Mouse (Mus musculus): ENCODE measurements around the gene Per2.
"Not testable (repeated sequence)": the region's sequence is repeated elsewhere in the genome, so short reads cannot be mapped to it uniquely, and the experiment has no call there.

Gene Per2

DNA sequence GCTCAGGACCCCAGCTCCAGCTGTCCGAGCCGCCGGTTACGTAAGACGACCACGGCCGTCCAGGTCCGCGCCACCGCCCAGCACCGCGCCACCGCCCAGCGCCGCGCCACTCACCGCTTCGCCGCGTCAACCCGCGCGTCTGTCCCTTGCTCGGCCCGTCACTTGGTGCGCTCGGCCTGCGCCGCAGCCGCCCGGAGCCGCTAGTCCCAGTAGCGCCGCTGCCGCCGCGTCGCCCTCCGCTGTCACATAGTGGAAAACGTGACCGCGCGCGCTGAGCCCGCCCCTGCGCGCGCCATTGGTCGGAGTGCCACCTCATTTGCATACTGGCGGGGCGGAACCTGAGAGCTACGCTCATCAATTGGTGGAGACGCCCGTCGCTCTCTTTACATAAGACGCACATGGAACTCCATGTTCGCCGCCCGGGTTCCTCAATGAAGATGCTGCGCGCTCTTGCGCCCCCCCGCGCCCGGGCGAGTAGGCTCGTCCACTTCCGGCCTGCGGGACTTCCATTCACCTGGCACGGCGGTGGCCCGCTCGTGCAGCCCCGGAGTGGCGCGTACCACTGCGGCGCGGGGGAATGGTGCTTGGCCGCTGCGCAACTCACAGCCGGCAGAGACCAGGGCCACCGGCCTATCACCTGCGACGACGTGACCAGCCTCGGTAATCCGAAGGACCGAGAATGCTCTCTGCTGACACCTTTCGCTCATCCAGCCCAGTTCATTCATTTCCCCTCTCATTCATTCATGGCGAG lies at the start of gene Per2:
Per2 (minus strand) TSS at position 266 of the 751 bp plus-strand sequence.
- peak; percentile 94 for DNase-seq (ENCODE audit: low spot score)

DNA sequence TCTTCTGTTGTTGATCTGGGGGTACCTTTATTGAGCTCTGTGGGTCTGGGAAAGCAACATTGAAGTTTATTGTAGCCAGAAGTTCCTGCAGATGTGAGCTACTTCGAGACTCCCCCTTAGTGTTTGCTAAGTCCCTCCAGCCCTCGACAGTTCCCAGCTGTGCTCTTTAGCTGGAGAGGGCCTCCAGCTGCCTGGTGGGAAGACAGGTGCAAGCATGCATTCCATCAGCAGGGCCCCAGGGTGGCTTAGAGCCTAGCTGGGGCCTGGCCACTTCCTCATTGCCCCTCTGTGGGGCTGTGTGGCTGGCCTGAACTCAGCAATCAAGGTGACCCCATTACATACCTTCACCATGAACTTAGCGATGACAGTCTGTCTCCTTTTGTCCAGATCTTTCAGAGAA lies 45.5 kb upstream of the Per2 start:
- DNase-seq (ENCODE audit: low spot score) = no peak

DNA sequence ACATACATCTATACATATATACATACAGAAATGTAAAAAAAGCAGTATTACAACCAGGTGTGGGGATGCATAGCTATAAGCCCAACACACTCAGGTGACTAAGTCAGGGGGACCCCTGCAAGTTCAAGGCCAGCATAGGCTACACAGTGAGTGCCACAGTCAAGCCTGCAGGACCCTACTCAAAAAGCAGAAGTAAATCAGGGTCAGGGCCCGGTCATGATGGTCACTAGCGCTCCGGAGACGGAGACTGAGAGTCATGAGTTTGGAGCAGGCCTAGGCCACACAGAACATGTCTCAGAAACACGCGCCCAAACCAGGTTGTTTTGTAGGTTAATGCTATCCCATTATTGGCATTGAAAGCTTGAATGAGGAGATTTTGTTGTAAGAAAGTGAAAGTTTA lies 39.5 kb upstream of the Per2 start:
- DNase-seq (ENCODE audit: low spot score) = no peak

DNA sequence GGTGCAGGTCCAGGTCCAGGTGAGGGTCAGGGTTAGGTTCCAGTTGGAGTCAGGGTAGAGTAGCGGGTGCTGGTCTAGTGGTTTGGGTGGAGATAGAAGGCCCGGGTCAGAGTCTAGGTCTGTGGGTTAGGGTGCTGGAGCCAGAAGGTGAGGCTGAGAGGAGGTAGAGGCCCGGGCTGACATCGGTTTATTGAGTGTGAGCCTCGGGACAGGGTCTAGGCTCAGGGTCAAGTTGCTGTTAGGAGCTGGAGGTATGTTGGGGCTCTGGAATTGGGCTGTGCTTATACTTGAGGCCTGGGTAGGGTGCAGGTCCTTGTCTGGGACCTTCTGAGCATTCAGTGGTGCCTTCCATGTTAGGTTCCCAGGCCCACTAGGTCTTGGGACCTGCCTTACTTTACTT lies 36.2 kb upstream of the Per2 start:
- no peak for DNase-seq (ENCODE audit: low spot score)

DNA sequence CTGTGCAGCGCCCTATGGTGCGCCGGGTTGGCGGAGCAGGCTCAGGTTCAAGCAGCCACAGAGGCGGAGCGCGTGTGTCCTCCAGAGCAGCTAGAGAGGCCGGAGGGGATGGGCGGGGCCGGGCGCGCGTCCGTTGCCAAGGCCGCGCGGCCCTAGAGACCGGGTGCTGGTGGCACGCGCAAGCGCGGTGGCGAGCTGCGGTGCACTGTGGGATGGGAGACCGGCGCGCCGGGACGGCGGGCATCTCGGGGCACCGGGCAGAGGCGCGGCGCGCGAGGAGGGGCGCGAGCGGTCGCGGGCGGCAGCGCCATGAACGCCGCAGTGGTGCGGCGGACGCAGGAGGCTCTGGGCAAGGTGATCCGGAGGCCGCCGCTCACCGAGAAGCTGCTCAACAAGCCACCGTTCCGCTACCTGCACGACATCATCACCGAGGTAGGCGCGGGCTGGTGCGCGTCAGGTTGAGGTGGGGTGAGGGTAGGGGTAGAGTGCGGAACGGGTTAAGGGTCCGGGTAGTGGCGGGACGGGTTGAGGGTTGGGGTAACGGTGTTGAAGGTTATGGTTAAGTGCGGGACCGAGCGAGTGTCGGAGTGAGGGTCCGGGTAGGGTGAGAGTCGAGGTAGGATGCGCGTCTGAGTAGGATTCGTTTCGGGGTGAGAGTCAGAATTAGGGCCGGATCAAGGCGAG lies 35.5 kb upstream of the Per2 start, which contains the start of gene Traf3ip1:
Traf3ip1 (plus strand) TSS at position 191 of the 684 bp plus-strand sequence.
- peak; percentile 75 for DNase-seq (ENCODE audit: low spot score)

DNA sequence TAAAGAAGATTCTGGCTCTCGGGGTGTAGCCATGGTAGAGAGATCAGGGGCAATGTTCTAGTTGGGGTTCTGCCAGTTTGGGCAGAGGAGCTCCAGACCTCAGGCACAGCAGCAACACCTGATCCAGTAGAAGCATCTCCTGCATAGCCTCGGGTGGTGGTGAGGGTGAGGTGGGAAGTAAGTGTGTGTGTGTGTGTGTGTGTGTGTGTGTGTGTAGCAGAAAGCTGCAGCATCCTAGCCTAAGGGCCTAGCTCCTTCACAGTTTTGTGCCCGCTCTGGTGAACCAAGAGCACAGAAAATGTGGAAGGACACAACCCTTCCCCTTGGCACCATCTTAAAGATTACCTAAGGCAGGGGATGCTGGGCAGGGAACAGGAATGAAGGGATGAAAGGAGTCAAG lies 34.8 kb upstream of the Per2 start:
- no peak for DNase-seq (ENCODE audit: low spot score)

DNA sequence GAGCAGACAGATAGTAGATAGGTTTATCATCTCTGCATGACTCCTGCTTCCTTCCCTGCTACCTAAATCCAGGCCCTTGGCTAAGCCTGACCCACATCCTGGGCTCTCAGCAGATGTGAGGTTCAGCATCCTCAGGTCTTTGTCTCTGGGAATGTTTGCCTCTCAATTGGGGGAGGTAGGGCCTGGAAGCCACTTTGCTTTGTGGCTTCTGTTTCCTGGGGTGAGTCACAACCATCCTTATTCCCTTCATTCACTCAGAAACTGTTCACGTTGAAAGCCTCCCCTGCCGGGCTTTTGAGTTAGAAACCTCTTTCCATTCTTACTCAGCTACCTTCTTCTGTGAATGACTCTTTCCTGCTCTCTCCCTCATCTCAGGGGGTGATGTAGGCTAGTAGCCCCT lies 33.6 kb upstream of the Per2 start:
- no peak for DNase-seq (ENCODE audit: low spot score)

DNA sequence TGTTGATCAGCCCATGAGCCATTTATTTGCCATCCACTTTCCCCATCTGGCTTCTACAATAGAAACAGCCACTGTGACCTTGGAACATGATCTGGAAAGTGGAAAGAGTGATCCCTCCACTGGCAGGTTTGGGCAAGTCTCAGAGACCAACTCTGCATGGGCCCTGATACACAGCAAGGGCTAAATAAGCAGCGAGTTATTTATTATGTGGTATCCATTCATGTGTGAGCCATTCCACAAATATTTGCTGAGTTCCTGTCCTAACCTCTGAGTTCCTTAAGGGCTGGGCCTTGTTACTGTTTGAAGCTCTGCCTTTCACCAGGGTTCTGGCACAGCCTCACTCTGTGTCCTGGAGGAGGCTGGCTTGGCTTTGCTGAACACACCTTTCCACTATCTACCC lies 31.2 kb upstream of the Per2 start:
- no peak for DNase-seq (ENCODE audit: low spot score)

DNA sequence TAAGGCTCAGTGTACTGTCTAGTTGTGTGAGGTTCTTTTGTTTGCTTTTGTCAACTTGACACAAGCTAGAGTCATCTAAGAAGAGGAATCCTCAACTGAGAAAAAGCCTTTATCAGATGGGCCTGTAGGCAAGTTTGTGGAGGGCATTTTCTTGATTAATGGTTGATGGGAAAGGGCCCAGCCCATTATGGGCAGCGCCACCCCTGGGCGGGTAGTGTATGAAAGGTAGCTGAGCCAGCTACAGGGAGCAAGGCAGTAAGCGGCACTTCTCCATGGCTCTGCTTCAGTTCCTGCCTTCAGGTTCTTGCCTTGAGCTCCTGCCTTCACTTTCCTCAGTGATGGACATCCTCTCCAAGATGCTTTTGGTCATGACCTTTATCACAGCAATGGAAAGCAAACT lies 27.0 kb upstream of the Per2 start:
- no peak for DNase-seq (ENCODE audit: low spot score)

DNA sequence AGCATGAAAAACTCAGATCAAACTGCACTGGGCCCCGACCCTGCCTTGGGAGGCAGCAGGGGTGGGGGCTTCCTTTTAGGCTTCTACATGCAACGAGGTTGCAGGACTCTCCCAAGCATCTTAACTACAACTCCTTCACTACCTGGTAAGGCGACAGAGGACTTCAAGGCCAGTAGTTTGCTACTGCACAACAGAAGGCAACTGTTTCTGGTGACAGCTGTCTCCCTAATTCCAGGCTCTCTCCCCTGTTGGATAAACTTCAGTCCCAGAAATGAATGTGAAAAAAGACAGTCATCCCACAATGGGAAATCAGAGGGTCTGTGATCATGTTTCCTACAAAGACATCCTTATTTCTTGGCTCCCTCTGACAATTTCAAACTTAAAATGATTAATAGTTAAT lies 26.3 kb upstream of the Per2 start:
- no peak for DNase-seq (ENCODE audit: low spot score)

DNA sequence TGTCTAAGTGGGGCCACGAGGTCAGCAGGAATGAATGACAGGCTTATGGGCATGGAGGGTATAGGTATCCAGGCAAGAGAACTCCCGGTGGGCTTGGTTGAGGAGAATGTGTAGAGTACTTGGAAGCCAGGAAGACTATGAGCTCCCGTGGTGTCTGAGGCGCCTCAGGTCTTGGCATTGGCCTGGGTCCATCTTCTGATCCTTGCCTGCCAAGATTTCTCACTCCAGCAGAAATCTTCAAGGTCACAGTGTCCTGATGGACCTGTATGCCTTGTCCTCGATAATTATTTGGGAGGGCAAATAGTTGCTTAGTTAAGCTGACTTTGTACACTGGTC lies 24.9 kb upstream of the Per2 start:
- DNase-seq (ENCODE audit: low spot score) = no peak

DNA sequence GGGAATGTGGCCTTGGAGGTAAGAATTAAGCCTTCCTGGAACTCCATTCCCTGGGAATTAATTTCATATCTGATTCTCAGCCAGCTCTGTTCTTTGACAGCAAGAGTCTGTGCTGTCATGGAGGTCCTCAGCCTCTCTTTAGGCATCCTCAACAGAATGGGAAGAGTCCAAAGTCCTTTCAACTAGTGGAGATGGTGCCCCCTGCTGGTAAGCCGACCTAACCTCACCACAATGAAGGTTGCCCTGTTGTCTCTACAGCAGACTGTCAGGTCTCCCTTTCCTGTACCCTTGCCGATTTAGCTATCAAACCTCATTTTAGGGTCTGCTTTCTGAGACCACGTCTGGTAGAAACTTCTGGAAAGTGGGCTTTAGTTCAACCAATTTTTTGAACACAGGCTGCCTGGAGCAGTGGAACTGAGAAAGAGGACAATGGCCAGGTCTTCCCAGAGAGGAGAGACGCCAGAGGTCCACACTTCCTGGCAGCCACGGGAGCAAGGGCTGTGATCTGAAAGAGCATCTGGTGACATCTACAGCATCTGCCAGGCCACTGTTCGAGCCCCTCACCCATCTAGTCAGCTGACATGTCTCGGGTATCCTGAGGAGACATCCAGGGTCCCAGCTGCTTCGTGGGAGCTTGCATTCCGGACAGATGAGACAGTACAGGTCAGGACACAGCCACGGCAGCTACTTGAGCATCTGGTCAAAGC lies 24.3 kb upstream of the Per2 start:
- DNase-seq (ENCODE audit: low spot score) = peak; percentile 72

DNA sequence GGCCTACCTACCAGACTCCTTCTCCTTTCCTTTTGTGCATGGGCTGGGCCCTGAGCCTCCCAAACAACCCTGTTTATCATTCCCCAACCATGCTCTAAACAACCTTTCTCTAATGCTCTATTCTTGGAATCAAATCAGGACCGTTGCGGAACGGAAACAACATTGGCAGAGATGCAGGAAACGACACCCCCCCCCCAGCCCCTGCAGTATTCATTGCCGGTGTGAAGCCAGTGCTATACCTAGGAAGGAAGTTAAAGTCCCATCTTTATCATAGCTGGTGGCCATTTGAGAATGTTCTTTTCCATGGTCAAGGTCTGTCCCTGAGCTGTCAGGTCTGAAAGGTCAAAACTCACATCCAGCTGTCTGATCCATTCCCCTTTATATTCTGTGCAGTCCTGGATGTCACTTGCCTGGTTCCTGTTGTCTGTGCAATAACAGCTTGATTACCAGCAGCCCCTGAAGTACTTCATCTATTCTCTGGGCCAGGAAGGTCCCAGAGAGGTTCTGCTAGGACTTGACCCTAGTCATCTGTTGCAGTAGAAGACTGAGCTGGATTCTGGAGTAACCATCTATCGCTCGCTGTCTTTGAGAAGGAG lies 23.6 kb upstream of the Per2 start:
- DNase-seq (ENCODE audit: low spot score) = no peak

DNA sequence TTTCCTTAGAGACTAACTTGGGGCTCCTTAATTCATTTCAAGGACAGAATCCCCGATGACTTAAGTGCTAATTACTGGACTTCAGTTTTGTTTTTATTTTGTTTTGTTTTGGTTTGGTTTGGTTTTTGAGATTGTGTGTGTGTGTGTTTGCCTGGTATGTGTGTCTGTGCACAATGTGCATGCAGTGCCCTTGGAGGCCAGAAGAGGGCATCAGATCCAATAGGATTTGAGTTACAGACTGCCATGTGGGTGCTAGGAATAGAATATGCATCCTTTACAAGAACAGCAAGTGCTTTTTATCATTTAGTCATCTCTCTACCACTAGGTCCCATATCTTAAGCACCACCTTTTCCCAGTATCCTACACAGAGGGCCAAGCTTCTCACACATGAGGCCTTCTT lies 19.8 kb upstream of the Per2 start:
- DNase-seq (ENCODE audit: low spot score) = no peak

DNA sequence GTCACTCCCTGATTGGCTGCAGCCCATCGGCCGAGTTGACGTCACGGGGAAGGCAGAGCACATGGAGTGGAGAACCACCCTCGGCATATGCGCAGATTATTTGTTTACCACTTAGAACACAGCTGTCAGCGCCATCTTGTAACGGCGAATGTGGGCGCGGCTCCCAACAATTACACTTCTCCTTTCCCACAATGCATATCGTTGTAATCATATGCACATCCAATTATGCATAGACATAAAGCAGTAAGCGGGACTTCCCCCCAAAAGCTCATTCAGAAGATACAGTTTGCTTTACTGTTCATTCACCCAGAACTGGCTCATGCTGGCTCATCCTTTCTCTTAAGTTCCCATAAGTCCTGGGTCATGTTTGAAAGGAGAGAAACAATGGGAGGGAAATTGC lies 19.0 kb upstream of the Per2 start:
- not testable (repeated sequence) for DNase-seq (ENCODE audit: low spot score)

DNA sequence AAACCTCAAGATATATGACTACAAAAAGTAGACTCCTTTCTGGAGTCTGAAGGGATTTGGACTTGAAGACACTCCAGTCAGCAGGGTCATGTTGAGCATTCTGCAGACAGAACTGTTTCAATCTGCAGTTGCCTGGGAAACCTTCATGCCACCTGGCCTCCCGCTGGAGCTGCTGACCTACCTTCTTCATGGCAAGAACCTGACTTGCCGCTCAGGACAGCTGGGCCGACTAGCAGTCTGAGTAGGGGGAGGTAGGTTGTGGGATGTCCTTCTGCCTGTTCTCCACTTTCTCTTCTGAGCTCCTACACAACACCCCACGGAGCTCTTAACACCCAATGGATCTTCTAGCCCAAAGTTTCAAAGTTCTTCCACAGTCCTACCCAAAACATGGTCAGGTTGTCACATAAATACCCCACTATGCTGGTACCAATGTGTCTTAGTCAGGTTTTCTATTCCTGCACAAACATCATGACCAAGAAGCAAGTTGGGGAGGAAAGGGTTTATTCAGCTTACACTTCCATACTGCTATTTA lies 10.8 kb upstream of the Per2 start:
- DNase-seq (ENCODE audit: low spot score) = no peak

DNA sequence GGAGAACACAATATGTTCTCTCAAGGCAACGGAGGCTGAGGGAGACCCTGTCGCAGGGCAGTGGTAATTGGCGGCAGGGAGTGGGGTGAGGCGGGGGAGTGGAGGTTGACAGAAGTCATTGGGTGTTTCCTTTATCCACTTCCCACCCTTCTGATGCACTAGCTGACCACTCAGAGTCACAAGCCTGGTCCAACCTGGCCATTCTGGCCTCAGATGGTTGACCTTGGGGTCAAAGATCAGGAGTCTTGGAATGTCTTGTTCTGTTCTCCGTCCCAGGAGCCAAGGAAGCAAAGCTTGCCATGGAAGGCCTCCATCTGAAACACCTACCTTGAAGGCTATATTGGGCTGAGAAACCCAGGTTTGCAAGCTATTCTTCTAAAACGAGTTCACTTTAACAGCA lies 7.1 kb upstream of the Per2 start:
- no peak for DNase-seq (ENCODE audit: low spot score)

DNA sequence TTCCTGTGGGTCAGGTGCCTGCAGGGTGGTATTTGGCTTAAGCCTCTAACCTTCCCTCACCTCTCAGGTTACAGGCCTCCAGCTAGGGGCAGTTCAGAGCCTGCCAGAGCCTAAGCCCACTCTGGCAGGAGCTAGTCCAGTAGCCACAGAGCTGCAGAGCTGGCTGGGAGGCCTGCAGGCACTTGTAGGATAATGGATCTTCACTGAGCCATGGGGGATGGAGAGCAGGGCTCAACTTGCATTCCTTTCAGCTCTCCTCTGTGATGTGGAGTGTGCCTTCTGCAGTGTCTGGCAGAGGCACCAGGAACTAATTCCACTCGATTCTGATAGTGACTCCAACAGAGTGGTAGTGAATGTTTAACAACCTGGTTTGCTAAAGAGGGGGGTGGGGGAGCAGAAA lies 6.1 kb upstream of the Per2 start:
- DNase-seq (ENCODE audit: low spot score) = no peak

DNA sequence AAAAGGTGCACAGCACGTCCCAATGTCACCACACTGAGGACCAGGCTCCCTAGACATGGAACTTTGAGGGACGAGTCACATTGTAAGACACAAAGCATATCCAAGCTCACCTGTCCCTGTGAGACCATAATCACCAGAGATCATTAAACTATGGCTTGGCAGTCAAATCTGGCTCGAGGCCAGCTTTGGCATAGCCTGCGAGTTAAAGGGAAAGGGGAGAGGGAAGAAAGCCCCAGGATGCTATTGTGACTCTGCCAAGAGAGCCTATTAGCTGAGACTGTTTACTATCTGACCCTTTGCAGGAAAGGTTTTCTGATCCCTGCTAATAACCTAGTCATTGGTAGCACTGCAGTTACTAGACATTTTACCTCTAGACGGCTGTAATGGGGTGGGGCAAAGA lies 5.3 kb upstream of the Per2 start:
- DNase-seq (ENCODE audit: low spot score) = no peak

DNA sequence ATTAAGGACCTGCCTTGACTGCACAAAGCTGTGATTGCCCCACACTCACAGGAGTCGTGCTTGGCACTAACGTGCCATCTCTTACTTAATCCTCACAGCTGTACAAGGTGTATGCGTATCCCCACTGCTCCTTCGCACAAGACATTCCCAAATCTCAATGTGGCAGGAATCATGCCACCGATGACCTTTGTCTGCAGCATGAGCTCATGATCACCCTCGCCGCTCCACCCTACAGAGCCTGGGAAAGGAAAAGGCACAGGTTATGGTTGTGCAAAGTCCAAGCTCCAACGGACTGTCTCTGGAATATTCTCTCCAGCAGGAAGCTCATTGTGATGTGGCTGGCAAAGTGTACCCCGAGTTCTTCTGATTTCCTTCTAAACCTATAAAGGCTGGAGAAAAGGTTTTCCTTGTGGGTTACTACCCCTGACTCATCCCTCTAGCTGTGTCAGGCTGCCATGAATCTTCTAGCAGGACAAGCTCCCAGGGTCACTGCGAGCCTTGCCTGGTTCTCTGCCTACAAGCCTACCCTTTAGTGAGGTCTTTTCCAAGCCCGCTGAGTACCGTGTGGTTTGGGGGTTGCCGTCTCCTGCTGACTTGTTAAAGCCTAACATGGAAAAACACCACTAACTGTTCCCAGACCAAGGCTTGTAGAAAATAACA lies 4.3 kb upstream of the Per2 start:
- no peak for DNase-seq (ENCODE audit: low spot score)

DNA sequence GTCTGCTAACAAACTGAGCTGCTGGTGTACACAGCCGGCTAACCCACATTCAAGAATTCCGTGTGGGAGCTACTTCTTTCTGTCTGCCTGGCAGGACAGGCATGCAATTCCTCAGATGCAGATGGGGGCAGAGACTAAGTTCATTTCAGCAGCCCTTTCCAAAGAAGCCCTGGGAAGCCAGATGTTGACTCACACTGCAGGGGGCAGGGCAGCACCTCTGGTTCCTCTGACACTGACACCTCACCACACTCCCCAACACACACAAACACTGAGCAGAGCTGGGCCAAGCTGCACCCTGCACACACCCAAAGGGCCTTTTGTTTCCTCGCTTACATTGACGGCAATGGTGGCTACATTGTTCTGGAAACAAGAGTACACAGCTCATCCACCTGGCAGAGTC lies 1.4 kb upstream of the Per2 start:
- DNase-seq (ENCODE audit: low spot score) = no peak

DNA sequence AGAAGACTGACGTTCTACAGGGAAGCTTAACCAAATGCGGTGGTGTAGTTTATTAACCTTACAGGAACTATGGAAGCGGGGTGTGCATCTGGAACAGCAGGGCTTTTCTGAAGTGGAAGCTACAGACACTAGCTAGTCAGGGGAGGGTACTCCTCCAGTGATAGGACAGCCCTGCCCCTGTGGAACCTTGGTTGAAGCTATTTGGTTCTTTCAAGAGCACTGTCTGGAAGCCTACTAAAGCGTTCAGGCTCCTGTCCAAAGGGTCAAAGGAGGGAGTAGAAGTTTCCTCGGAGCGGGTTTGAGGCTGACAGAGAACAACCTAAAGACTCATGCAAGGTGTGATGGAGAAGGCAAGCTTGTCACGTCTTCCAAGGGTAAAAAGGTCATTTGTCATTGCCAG lies 945 bp upstream of the Per2 start:
- DNase-seq (ENCODE audit: low spot score) = no peak
